Mouse (Mus musculus) lung, adult 2 months (tissue): ENCODE results near the gene Gm8994.

ENCODE experiments used
- CTCF ChIP-seq: fragments of 200-500 bp; IDR thresholded peaks from 2 replicates; pipeline ENCODE4 v1.5.1; 2011; ENCODE audit warnings: mild to moderate bottlenecking, low read length, control low read depth; ENCODE audit not compliant: insufficient read depth
- POLR2A ChIP-seq: fragments of 200-500 bp; IDR thresholded peaks from 2 replicates; pipeline ENCODE4 v1.6.1; 2011; ENCODE audit warnings: low read depth, mild to moderate bottlenecking, control low read depth, low read length, borderline replicate concordance; ENCODE audit errors: extremely low read depth

GRCm38 (mm10) chr6:136284565-136284964, 42.8 kb upstream of the Gm8994 start:
- TF ChIP-seq POLR2A, result no peak
- TF ChIP-seq CTCF, result no peak
